Mouse (Mus musculus) inflammation-experienced regulatory T-cells (primary cell): ENCODE results near the gene Cox19. TPM values are rescaled to one million over a fixed set of nuclear protein-coding genes. Genes with fewer than 3 reads are reported as not detected.

Source experiments
- polyA plus RNA-seq, 2 experiments: library from polyadenylated mRNA; unstranded; fragments of 100-300 nt; shearing (Covaris generic); gene quantifications; one replicate each; pipeline ENCODE4 v1.2.1; 2017

The Cox19 gene
- polyA plus RNA-seq: 10 to 100 TPM; 49.9 to 57.1 TPM

DNA sequence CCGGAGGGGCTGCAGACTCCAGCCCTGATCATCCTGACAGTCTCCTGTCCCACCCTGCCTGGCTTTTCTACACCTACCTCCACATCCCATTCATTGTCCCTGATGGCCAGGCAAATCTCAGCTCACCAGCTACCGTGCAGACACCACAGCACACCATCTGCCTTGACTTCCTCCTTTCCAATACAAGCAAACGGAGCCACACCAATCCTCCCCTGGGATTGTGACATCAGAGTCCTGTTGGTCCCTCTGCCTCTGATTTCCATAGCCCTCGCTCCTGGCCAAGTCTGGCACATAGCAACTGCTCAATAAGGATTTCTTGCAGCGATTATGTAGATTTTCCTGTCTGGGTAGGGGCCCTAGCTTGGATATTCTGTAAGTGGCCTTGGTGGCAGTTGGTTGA lies at the start of gene Cox19:
Gene Cox19 (minus strand): TSS at position 285 of the 400 bp plus-strand sequence.

GRCm38 (mm10) chr5:139377468-139378270 lies 26.5 kb upstream of the Cox19 start, which contains the start of gene Gpr146:
Gene Gpr146, plus strand, starts transcription at chr5:139377697.

GRCm38 (mm10) chr5:139352317-139352716 lies 1.1 kb upstream of the Cox19 start, which contains the start of gene Cyp2w1:
Gene Cyp2w1, plus strand, starts transcription at chr5:139352617.

GRCm38 (mm10) chr5:139325395-139325966 lies 25.7 kb downstream of the Cox19 start, which contains the start of gene Adap1:
Gene Adap1, minus strand, starts transcription at chr5:139325622.

Other genes with a start within 250 kb of the Cox19 start
- 1 to 10 TPM in 1 of 2 experiments, under 1 TPM in 1; 0.89 to 4.0 TPM for gene Prkar1b, start 201.4 kb downstream of the Cox19 start, polyA plus RNA-seq
- 10 to 100 TPM; 20.3 to 20.6 TPM for gene Dnaaf5, start 201.2 kb downstream of the Cox19 start, polyA plus RNA-seq
- gene Sun1, start 150.8 kb downstream of the Cox19 start, polyA plus RNA-seq: 10 to 100 TPM; 42.7 to 43.8 TPM
- 100 to 1,000 TPM; 115 to 128 TPM for gene Get4, start 99.1 kb downstream of the Cox19 start, polyA plus RNA-seq
- gene Adap1, start 25.8 kb downstream of the Cox19 start, polyA plus RNA-seq: 10 to 100 TPM in 1 of 2 experiments, 1 to 10 TPM in 1; 6.1 to 36.7 TPM
- gene Cyp2w1, start 1.2 kb upstream of the Cox19 start, polyA plus RNA-seq: not detected
- gene Gpr146, start 26.3 kb upstream of the Cox19 start, polyA plus RNA-seq: 10 to 100 TPM; 10.7 to 11.7 TPM
- gene C130050O18Rik, start 53.9 kb upstream of the Cox19 start, polyA plus RNA-seq: under 1 TPM; 0.27 to 0.61 TPM
- not detected for gene Gper1, start 71.7 kb upstream of the Cox19 start, polyA plus RNA-seq
- 1 to 10 TPM; 4.7 to 7.7 TPM for gene 3110082I17Rik, start 109.1 kb upstream of the Cox19 start, polyA plus RNA-seq
- gene Zfand2a, start 133.1 kb upstream of the Cox19 start, polyA plus RNA-seq: 10 to 100 TPM; 10.9 to 17.2 TPM
- under 1 TPM; 0.13 to 0.97 TPM for gene Uncx, start 192.1 kb upstream of the Cox19 start, polyA plus RNA-seq